Mouse (Mus musculus) brain, embryonic 14.5 days (tissue): Measurements from ENCODE around the gene Sept5.

Experiments used
- CTCF ChIP-seq: fragments of 200-500 bp; IDR thresholded peaks from 2 replicates; pipeline ENCODE4 v1.5.1; 2012; ENCODE audit warnings: inconsistent platforms, mild to moderate bottlenecking, moderate library complexity, borderline replicate concordance; ENCODE audit not compliant: insufficient read depth, insufficient read length; ENCODE audit errors: extremely low read depth
- POLR2A ChIP-seq: fragments of 200-500 bp; IDR thresholded peaks from 2 replicates; pipeline ENCODE4 v1.6.1; 2012; ENCODE audit warnings: mild to moderate bottlenecking, inconsistent platforms, borderline replicate concordance; ENCODE audit not compliant: poor library complexity, insufficient read depth, insufficient read length, severe bottlenecking; ENCODE audit errors: extremely low read depth

DNA sequence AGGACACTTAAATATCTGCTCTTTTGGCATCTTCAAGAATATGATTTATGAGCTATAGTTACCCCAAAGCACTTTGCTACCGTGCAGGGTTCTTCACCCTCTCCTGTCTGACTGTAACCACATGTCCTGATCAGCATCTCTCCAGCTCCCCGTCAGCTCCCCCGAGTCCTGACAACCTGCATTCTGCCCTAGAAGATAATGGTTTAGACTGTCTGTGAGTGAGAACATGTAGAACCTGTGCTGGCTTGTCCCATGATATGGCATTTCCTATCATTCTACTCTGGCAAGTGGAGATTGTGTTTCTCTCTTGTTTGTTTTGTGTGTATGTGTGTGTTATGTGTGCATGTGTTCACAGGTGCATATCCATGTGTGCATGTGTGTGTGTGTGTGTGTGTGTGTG, 31.7 kb downstream of the Sept5 start:
- TF ChIP-seq CTCF (no peak), POLR2A (no peak)
